Mouse (Mus musculus): ENCODE results near the gene Fgfr2.

DNA sequence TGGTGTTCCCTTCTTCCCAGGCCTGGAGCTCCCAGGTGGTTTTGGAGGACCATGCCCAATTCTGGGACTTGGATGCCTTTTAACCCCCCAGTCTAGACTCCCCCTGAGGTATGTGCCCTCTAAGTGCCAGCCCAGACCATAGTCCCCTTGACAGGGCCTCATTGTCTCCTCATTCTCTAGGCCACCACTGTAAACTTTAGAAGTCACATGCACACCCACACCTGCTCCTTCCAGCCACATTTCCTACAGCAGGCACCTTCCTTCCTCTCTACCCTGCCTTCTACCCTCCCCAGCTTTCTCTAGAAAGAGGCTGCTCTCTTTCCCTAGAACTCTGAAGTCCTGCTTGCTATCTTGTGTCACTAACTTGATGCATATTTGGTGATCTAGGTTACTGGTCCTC is 2424.7 kb downstream of the Fgfr2 start:
- TF ChIP-seq CTCF (IDR thresholded peaks at IDR 0.05) = no peak
- TF ChIP-seq EP300 (IDR thresholded peaks at IDR 0.05) = no peak
